Mouse (Mus musculus): Measurements from ENCODE around the gene Ncam1.

DNA sequence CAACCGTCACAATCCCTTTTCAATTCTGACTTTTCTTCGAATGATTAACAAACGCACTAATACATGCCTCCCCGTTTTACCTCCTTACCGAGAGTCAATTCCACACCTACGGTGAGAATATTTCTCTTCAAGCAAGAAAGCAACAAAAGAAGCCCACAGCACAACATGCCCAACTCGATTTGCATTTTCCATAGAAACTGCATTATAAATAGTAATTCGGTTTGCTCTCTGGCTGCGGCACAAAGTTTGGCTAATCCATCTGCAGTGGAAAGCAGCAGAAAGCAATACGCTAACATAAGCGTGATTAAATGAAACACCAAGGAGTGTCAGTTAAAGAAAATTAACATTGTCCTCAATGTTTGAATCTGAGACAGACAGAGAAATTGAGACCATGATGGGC lies 177.0 kb downstream of the Ncam1 start:
- TF ChIP-seq GATA1 (IDR thresholded peaks at IDR 0.05; ENCODE audit: borderline replicate concordance, low read length) (no peak), FLI1 (IDR thresholded peaks at IDR 0.05; ENCODE audit: low read length) (no peak)

All from megakaryocyte, embryonic 14.5 days (primary cell).